11 mouse cellular contexts compared by ENCODE assay signal in the genomic region with DNA sequence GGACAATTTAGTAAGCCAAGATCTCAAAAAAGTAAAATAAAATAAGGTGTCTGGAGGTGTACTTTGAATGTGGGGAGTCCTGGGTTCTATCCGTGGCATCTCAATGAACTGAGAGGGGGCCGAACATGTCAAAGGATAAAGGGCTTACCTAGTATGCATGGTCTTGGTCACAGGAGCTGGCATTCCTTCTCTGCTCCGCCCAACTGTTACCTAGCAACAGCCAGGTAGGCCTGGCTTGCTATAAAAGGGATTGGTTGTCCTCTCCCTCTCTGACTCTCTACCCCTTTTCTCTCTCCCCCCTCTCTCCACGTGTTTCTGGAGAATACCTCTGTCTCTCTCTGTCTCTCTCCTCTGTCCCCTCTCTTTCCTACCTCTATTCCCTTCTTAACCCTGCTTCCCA. TPM values are rescaled to one million over a fixed set of nuclear protein-coding genes. Genes with fewer than 3 reads are reported as not detected.
DNase-seq lines count a peak whose midpoint lies in the region; ATAC-seq lines count a peak whose summit lies in the region.
"Had no signal": no experiment of that assay in that cellular context is flagged by ENCODE, and none has a peak within 500 bp of the region (broad histone marks: within the 10 kb centered on the region; RNA-seq: fewer than 3 reads in every experiment).

No protein-coding gene starts in this region.

- no peak for DNase-seq in liver, embryonic 11.5 days (ENCODE audit: low spot score)
- DNase-seq in liver, result no peak
- peak; percentile 46 for DNase-seq in embryonic facial prominence, embryonic 11.5 days (ENCODE audit: low spot score)
- DNase-seq in kidney, postnatal 10 days, result peak; percentile 42
- peak; percentile 23 for DNase-seq in naive thymus-derived CD4-positive, alpha-beta T cell, adult 2 months (ENCODE audit: low read depth)
- no peak for DNase-seq in ovary, postnatal 36 days (ENCODE audit: low spot score)
- no peak for DNase-seq in left cerebral cortex, postnatal 25 days (ENCODE audit: low spot score in 2 of 2)
- DNase-seq in neural tube, embryonic 10.5 days (ENCODE audit: extremely low spot score, low spot score), result no peak
- DNase-seq: midbrain, embryonic 14.5 days; right cerebral cortex, postnatal 4 days had no signal

- H3K4me1 ChIP-seq in liver, embryonic 11.5 days (replicated peaks; ENCODE audit: control insufficient read depth, insufficient read depth, low read length), result peaks cover 54% of the 10 kb centered on the region
- peaks cover 8% of the 10 kb centered on the region for H3K4me1 ChIP-seq in embryonic facial prominence, embryonic 11.5 days (ENCODE audit: control insufficient read depth, insufficient read depth, low read length)

- H3K4me3 ChIP-seq in liver, embryonic 11.5 days (ENCODE audit: low read depth, low read length), result no peak overlapping the region
- no peak overlapping the region for H3K4me3 ChIP-seq in embryonic facial prominence, embryonic 11.5 days (ENCODE audit: low read depth, low read length)

- H3K27ac ChIP-seq in liver, embryonic 11.5 days (ENCODE audit: low read depth, low read length), result peak overlapping the region; percentile 86
- H3K27ac ChIP-seq in embryonic facial prominence, embryonic 11.5 days (replicated peaks; ENCODE audit: low read depth, low read length), result peak overlapping the region; percentile 99; the same call in 1 of the 2 replicates

- H3K27me3 ChIP-seq in liver, embryonic 11.5 days (replicated peaks; ENCODE audit: control insufficient read depth, insufficient read depth, low read length), result no peaks in the 10 kb centered on the region
- H3K27me3 ChIP-seq in embryonic facial prominence, embryonic 11.5 days (ENCODE audit: control insufficient read depth, insufficient read depth, low read length), result no peaks in the 10 kb centered on the region
- H3K27me3 ChIP-seq: Patski had no signal

- no peaks in the 10 kb centered on the region for H3K36me3 ChIP-seq in liver, embryonic 11.5 days (ENCODE audit: control insufficient read depth, insufficient read depth, low read length)
- H3K36me3 ChIP-seq in embryonic facial prominence, embryonic 11.5 days (replicated peaks; ENCODE audit: control insufficient read depth, insufficient read depth, low read depth, low read length), result no peaks in the 10 kb centered on the region

- H3K9me3 ChIP-seq in liver, embryonic 11.5 days (ENCODE audit: control insufficient read depth, low read length), result no peaks in the 10 kb centered on the region
- H3K9me3 ChIP-seq in embryonic facial prominence, embryonic 11.5 days (replicated peaks; ENCODE audit: control insufficient read depth, low read length), result no peaks in the 10 kb centered on the region

- peak overlapping the region; percentile 83 for H3K4me2 ChIP-seq in liver, embryonic 11.5 days
- no peak overlapping the region; the same call in 1 of the 2 replicates for H3K4me2 ChIP-seq in embryonic facial prominence, embryonic 11.5 days (ENCODE audit: low read depth, low read length)

- 51% methylated on average over 4 of the region's 4 CpGs for WGBS in liver, embryonic 11.5 days
- 33% methylated on average over 4 of the region's 4 CpGs for WGBS in embryonic facial prominence, embryonic 11.5 days

- ATAC-seq in liver, embryonic 11.5 days (replicated peaks; ENCODE audit: low FRiP score), result no peak
- ATAC-seq in embryonic facial prominence, embryonic 11.5 days (replicated peaks; ENCODE audit: insufficient number of reproducible peaks, low FRiP score, low TSS enrichment, low read depth), result no peak
- ATAC-seq: Patski had no signal

- H3K9ac ChIP-seq in liver, embryonic 11.5 days (ENCODE audit: low read depth, low read length), result no peak overlapping the region
- H3K9ac ChIP-seq in embryonic facial prominence, embryonic 11.5 days (replicated peaks; ENCODE audit: low read length), result no peak overlapping the region

- intact Hi-C loops in left cerebral cortex, postnatal 25 days (cut with DNase I), result no loop called here

RNA-seq across cellular contexts. Expression of a gene that starts 5.0 kb away (rescaled TPM):
- 46.5 and 50.1 TPM in 2 replicates for polyA plus RNA-seq in liver, embryonic 11.5 days (2014; fragmentation: Nextera tagmentation; extraction: Ambion mirVana)
- 86.9 and 89.6 TPM in 2 replicates for polyA plus RNA-seq in embryonic facial prominence, embryonic 11.5 days (2014; fragmentation: Nextera tagmentation; extraction: Ambion mirVana)
- 10 to 100 TPM; 10.5 to 18.3 TPM for total RNA-seq in left cerebral cortex, postnatal 25 days (2021)

RNA-seq across cellular contexts. Expression of a gene that starts 28.4 kb away (rescaled TPM):
- polyA plus RNA-seq in liver, embryonic 11.5 days (2014; fragmentation: Nextera tagmentation; extraction: Ambion mirVana), result 94.1 and 95.6 TPM in 2 replicates
- polyA plus RNA-seq in embryonic facial prominence, embryonic 11.5 days (2014; fragmentation: Nextera tagmentation; extraction: Ambion mirVana), result 61.5 and 64.7 TPM in 2 replicates
- total RNA-seq in left cerebral cortex, postnatal 25 days (2021), result 10 to 100 TPM; 85.2 to 90.1 TPM

RNA-seq across cellular contexts. Expression of a gene that starts 30.0 kb away (rescaled TPM):
- 23.0 and 25.2 TPM in 2 replicates for polyA plus RNA-seq in liver, embryonic 11.5 days (2014; fragmentation: Nextera tagmentation; extraction: Ambion mirVana)
- 21.0 and 21.1 TPM in 2 replicates for polyA plus RNA-seq in embryonic facial prominence, embryonic 11.5 days (2014; fragmentation: Nextera tagmentation; extraction: Ambion mirVana)
- 10 to 100 TPM; 97.8 to 97.9 TPM for total RNA-seq in left cerebral cortex, postnatal 25 days (2021)

RNA-seq across cellular contexts. Expression of a gene that starts 43.6 kb away (rescaled TPM):
- 67.9 and 68.6 TPM in 2 replicates for polyA plus RNA-seq in liver, embryonic 11.5 days (2014; fragmentation: Nextera tagmentation; extraction: Ambion mirVana)
- 4.6 and 5.3 TPM in 2 replicates for polyA plus RNA-seq in embryonic facial prominence, embryonic 11.5 days (2014; fragmentation: Nextera tagmentation; extraction: Ambion mirVana)
- total RNA-seq in left cerebral cortex, postnatal 25 days (2021), result 1 to 10 TPM; 2.8 to 3.5 TPM

Comparison
In these comparisons a context has a peak if more than half of its experiments do, and no peak if none do; other contexts are left out.
1. DNase-seq: peak in embryonic facial prominence, embryonic 11.5 days (single experiment), kidney, postnatal 10 days (single experiment) and naive thymus-derived CD4-positive, alpha-beta T cell, adult 2 months (single experiment); none in liver, embryonic 11.5 days (single experiment), liver (single experiment), ovary, postnatal 36 days (single experiment), left cerebral cortex, postnatal 25 days (0 of 2) and neural tube, embryonic 10.5 days (single experiment).